Mouse (Mus musculus) embryonic facial prominence, embryonic 14.5 days (tissue): ENCODE data around the gene Sh3pxd2a. TPM values are rescaled to one million over a fixed set of nuclear protein-coding genes. Genes with fewer than 3 reads are reported as not detected.

ENCODE experiments used
- ATAC-seq: fragments of 200-750 bp; cut with Nextera tagmentation; 2 replicates; pipeline ENCODE4 v1.8.0; 2017; ENCODE audit warnings: low read depth, moderate number of reproducible peaks, moderate TSS enrichment
- DNase-seq: peaks from one replicate; pipeline ENCODE4 v3.0.0-alpha.2; 2015; ENCODE audit warnings: low spot score
- H3K27ac ChIP-seq: fragments of 300-500 bp; sonication (generic); replicated peaks from 2 replicates; pipeline ENCODE4 v1.5.1; 2014; ENCODE audit warnings: low read depth, mild to moderate bottlenecking, low read length, moderate library complexity
- H3K27me3 ChIP-seq: fragments of 300-500 bp; sonication (generic); replicated peaks from 2 replicates; pipeline ENCODE4 v1.6.1; 2014; ENCODE audit warnings: low read length; ENCODE audit not compliant: control insufficient read depth, insufficient read depth
- H3K36me3 ChIP-seq: fragments of 300-500 bp; sonication (generic); 2 replicates; pipeline ENCODE4 v1.6.1; 2014; ENCODE audit warnings: low read length, mixed read lengths; ENCODE audit not compliant: control insufficient read depth, insufficient read depth
- H3K4me1 ChIP-seq: fragments of 300-500 bp; sonication (generic); 2 replicates; pipeline ENCODE4 v1.6.1; 2014; ENCODE audit warnings: antibody characterized with exemption, low read length; ENCODE audit not compliant: control insufficient read depth, insufficient read depth
- H3K4me2 ChIP-seq: fragments of 300-500 bp; sonication (generic); 2 replicates; pipeline ENCODE4 v1.6.1; 2014; ENCODE audit warnings: low read depth, mild to moderate bottlenecking, low read length, moderate library complexity, mixed read lengths
- H3K4me3 ChIP-seq: fragments of 300-500 bp; sonication (generic); 2 replicates; pipeline ENCODE4 v1.5.1; 2014; ENCODE audit warnings: low read depth, mild to moderate bottlenecking, low read length
- H3K9ac ChIP-seq: fragments of 300-500 bp; sonication (generic); 2 replicates; pipeline ENCODE4 v1.6.1; 2014; ENCODE audit warnings: low read depth, mild to moderate bottlenecking, low read length, moderate library complexity, mixed read lengths
- H3K9me3 ChIP-seq: fragments of 300-500 bp; sonication (generic); 2 replicates; pipeline ENCODE4 v1.6.1; 2016; ENCODE audit warnings: low read length; ENCODE audit not compliant: control insufficient read depth
- WGBS: fragments of 180-500 bp; shearing (Covaris S2); extraction: QIAGEN DNeasy Blood & Tissue Kit; methylation state at CpG from one replicate; pipeline ENCODE4 v1.1.7; 2014; 5-methylcytosine and 5-hydroxymethylcytosine counted together
- polyA plus RNA-seq: library from polyadenylated mRNA; unstranded; fragments of >200 nt; fragmentation: Nextera tagmentation; extraction: Ambion mirVana; gene quantifications from 2 replicates; pipeline ENCODE4 v1.2.1, GENCODE M21; 2014

Sh3pxd2a gene
- 19.5 and 20.3 TPM in 2 replicates for polyA plus RNA-seq

DNA sequence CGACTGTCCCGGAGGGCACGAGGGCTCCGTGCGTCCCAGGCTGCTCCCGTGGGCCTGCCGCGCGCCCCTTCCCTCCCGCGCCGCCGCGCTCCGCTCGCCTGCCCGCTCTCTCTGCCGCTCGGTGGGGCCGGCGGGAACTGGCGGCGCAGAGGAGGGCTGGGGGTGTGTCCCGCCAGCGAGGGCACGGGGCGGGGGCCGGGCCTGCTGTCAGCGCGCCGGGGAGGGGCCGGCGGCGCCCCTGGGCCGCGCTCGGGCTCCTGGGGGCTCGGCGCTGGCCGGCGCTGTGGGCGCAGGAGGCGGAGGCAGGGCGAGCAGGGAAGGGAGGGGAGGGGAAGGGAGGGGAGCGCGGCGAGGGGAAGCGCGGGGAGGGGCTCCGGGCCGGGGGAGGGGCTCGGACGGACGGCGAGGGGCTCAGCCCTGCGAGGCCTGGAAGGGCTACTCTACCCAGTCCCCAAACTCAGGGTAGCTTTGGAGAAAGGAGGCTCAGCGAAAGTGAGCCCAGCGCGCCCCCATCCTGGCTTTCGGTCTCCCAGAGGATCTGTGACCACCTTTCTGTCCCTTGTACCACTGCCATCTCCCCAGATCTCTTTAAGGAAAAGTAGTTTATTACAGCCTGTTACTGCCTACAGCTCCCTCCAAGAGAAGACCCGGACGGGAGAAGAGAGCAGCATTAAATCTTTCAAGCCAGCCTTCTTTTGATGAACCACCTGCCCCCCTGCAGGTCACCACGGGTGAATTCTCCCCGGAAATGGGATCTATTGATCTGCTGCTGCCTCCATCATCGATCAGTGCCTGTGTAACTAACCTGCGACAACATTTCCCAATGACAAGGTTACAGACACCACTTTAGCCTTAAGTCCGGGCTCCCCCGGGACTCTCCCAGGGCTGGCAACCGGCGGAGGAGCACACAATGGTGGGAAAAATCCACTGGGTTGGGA lies at the start of gene Sh3pxd2a:
Gene Sh3pxd2a, minus strand, starts transcription at position 98 of the 938 bp plus-strand sequence.
- peak; percentile 93 for ATAC-seq
- Histone ChIP-seq H3K4me3 (peak within 1 kb of the TSS; percentile 81), H3K4me2 (peak within 1 kb of the TSS; percentile 77), H3K9ac (peak within 1 kb of the TSS; percentile 89), H3K36me3 (no peaks in the 10 kb centered on the region; the same call in 1 of the 2 replicates), H3K4me1 (peaks cover 16% of the 10 kb centered on the region; the same call in 1 of the 2 replicates), H3K27ac (peak within 1 kb of the TSS; percentile 88), H3K9me3 (no peaks in the 10 kb centered on the region), H3K27me3 (no peaks in the 10 kb centered on the region)
- peak; percentile 89 for DNase-seq
- WGBS: 2% methylated on average over 17 of the region's 70 CpGs

DNA sequence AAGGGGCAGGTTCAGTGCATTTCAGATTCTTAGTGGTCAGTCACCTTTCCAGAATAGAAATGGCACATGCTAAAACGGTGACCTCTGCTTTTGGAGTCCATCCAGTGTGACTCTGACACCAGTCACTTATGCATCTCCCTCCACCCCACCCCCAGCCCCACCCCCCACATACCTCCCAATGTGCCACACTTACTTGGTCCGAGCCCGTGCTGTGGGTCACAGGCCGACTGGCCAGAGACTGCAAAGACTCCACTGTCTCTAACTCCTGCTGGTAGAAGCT lies 49.4 kb upstream of the Sh3pxd2a start:
- WGBS: 79% methylated on average over 4 of the region's 4 CpGs

DNA sequence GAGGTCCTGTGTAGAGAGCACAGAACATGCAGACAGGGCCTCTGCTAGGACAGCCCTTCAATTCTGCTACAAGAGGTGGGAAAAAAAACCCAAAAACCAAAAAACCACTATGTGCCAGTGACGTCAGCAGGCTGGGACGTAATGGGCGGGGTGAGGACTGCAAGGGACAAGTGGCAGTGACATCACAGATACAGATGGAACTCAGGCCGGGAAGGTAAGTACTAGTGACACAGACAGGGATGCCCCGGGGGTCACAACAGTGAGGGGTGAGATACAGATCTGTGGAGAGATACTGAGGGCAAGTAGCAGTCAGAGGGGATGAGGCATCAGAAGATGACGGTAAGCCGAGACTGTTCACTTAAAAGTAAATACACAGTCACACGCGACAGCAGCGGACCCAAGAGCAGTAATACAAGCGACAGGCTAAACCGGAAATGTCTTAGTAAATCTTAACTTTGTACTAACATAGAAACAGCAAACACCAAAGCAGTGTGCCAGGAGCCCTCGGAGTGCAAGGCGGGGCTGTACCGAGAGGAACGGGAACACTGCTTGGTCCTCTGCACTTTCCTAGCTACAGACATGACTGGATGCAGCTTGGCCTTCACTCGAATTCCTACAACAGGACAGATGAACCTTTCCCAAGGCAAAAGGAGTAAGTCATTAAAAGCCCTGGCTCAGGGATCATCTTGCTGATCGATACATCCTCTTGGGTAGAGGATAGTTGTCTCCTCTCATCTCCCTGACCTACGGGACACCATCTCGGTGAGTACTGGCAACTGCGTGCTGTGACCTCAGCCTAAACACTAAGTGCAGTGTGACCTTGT lies 48.8 kb upstream of the Sh3pxd2a start:
- Histone ChIP-seq H3K27ac (no peak overlapping the region), H3K36me3 (peaks cover 57% of the 10 kb centered on the region), H3K4me3 (no peak overlapping the region), H3K27me3 (no peaks in the 10 kb centered on the region), H3K4me2 (no peak overlapping the region), H3K4me1 (peaks cover 15% of the 10 kb centered on the region; the same call in 1 of the 2 replicates), H3K9ac (no peak overlapping the region), H3K9me3 (no peaks in the 10 kb centered on the region)
- ATAC-seq: no peak
- WGBS: 76% methylated on average over 21 of the region's 21 CpGs
- no peak for DNase-seq

More for the DNA sequence above, 49.4 kb upstream of the Sh3pxd2a start:
- Histone ChIP-seq H3K9ac (no peak overlapping the region), H3K27ac (no peak overlapping the region), H3K27me3 (no peaks in the 10 kb centered on the region), H3K36me3 (peaks cover 58% of the 10 kb centered on the region), H3K4me2 (no peak overlapping the region), H3K9me3 (no peaks in the 10 kb centered on the region), H3K4me3 (no peak overlapping the region), H3K4me1 (peaks cover 15% of the 10 kb centered on the region; the same call in 1 of the 2 replicates)
- no peak for ATAC-seq
- DNase-seq: no peak

DNA sequence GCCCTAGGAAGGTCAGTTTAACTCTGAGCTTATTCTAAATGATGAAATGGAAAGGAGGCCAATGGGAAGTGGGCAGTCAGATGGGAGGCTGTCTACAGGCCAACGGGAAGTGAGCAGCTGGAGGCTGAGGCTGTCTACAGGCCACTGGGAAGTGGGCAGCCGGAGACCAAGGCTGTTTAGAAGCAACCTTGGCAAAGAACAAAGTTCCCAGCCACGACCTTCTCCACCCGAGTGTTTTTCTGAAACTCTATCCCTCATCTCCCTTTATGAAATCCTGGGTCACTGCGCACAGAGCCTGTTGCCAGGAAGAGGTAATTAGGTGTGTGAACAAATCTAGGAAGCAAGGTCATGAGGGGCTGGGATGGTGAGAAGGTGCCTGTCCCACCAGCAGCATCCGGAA lies 47.8 kb upstream of the Sh3pxd2a start:
- no peaks in the 10 kb centered on the region for H3K9me3 ChIP-seq
- H3K27me3 ChIP-seq: no peaks in the 10 kb centered on the region
- 0 out of 2 replicates have a peak overlapping the region, but pooled peaks have one; percentile 28 for H3K27ac ChIP-seq
- 40% methylated on average over 6 of the region's 6 CpGs for WGBS
- H3K4me2 ChIP-seq: no peak overlapping the region
- no peak for ATAC-seq
- no peak overlapping the region for H3K4me3 ChIP-seq
- no peak overlapping the region for H3K9ac ChIP-seq
- no peak for DNase-seq
- H3K36me3 ChIP-seq: peaks cover 61% of the 10 kb centered on the region
- peaks cover 15% of the 10 kb centered on the region; the same call in 1 of the 2 replicates for H3K4me1 ChIP-seq

DNA sequence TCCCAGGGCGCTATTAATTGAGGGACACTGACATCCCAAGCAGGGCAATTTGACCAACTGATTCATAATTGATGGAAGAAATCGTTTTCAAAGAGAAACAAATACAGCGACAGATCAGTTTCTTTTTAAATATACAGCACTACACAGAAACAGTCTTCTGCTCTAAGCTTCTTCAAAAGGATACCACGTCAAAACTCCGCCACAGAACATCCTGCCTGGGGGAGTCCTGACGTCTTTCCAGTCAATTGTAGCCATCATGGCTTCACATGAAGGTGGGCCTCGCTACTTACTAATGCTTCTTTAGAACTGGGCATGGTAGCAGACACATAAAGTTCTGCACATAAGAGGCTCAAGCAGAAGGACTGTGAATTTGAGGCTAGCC lies 47.1 kb upstream of the Sh3pxd2a start:
- H3K4me2 ChIP-seq: peak overlapping the region; percentile 11
- H3K9ac ChIP-seq: no peak overlapping the region
- H3K36me3 ChIP-seq: peaks cover 54% of the 10 kb centered on the region
- H3K4me3 ChIP-seq: no peak overlapping the region
- DNase-seq (no peak), ATAC-seq (no peak)
- H3K27ac ChIP-seq: peak overlapping the region; percentile 80
- 48% methylated on average over 7 of the region's 7 CpGs for WGBS
- H3K27me3 ChIP-seq: no peaks in the 10 kb centered on the region
- no peaks in the 10 kb centered on the region for H3K9me3 ChIP-seq
- H3K4me1 ChIP-seq: peaks cover 15% of the 10 kb centered on the region; the same call in 1 of the 2 replicates

DNA sequence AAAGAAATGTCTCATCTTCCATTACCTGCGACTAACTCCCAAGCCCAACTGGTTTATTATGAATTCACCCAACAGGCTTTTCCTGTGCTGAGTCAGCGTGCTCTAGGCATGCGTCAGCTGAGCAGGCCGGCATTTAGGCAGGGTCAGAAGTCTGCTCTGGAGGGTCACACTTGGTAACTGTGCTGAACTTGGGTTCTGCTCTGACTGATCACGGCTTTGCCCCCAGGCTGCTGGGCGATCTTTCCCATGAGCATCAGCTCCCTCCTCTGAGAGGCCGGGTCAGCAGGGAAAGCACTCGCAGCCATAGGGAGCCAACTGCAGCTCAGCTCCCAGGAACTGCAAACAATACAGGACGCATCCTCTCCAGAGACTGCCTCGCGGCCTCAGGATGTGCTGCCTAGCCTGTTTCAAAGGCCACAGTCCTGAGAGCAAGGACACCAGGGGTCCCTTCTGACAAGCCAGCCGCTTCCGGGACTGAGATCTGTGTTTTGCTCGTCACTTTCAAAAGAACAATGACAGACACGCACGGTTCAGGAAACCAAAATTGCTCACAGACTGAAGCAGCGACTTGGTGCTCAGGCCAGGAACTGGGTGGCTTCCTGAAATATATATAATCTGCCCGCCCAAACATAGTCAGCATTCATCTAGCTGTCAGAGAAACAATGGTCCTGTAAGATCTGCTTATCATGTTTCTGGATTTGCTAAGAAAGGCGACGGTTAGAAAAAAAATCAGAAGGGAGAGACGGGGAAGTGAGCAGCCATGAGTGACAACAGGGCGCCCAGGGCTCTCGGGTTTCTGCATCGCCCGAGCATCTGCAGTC lies 46.5 kb upstream of the Sh3pxd2a start:
- Histone ChIP-seq H3K4me3 (no peak overlapping the region), H3K36me3 (peaks cover 48% of the 10 kb centered on the region), H3K9me3 (no peaks in the 10 kb centered on the region), H3K4me1 (peaks cover 15% of the 10 kb centered on the region; the same call in 1 of the 2 replicates), H3K27ac (peak overlapping the region; percentile 80), H3K4me2 (peak overlapping the region; percentile 11), H3K27me3 (no peaks in the 10 kb centered on the region), H3K9ac (peak overlapping the region; percentile 28; the same call in 1 of the 2 replicates)
- peak; percentile 13 for ATAC-seq
- DNase-seq: peak; percentile 63
- WGBS: 22% methylated on average over 25 of the region's 25 CpGs

DNA sequence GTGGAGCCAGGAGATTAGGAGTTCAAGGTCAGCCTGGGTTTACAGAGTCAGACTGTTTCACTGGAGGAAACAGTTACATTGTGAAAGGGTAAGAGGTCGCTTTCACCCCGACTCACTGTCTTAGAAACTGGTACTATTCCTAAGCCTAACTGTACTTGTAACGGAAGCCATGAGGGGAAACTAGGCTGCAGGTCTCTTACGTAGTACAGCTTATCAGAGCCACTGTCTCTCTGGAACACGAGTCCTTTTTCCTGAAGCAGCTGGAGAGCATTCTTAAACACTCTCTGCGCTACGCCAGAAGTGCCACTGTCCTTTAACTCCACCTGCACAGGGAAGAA lies 45.9 kb upstream of the Sh3pxd2a start:
- Histone ChIP-seq H3K36me3 (peaks cover 48% of the 10 kb centered on the region), H3K4me3 (no peak overlapping the region), H3K27ac (peak overlapping the region; percentile 80), H3K4me2 (no peak overlapping the region), H3K4me1 (peaks cover 15% of the 10 kb centered on the region; the same call in 1 of the 2 replicates), H3K27me3 (no peaks in the 10 kb centered on the region), H3K9me3 (no peaks in the 10 kb centered on the region), H3K9ac (no peak overlapping the region)
- ATAC-seq (no peak), DNase-seq (no peak)
- 76% methylated on average over 7 of the region's 7 CpGs for WGBS

DNA sequence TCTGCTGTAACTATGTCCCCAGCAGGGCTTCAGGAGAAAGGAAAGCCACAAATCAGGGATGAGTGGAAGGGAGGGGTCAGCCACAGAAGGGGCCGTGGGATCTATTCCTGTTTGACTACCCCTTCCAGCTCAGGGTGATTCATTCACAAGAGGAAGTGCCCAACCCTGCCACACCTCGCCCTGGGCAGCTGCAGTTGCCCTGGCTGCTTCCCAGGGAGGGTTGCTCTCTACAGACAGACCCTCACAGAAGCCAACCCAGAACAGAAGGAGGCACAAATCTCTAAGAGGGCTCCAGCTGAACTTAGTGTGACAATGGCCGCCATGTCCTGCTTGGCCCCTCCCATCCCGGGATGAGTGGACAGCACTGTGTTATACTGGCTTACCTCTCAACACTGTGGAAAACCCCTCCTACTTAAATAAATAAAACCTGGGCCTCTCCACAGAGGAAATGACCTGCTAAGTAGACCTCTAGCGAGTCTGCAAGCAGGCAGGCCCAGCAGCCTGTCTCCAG lies 44.6 kb upstream of the Sh3pxd2a start:
- DNase-seq (no peak), ATAC-seq (no peak)
- Histone ChIP-seq H3K4me2 (no peak overlapping the region), H3K27me3 (no peaks in the 10 kb centered on the region), H3K9me3 (no peaks in the 10 kb centered on the region), H3K4me1 (peaks cover 15% of the 10 kb centered on the region; the same call in 1 of the 2 replicates), H3K9ac (0 out of 2 replicates have a peak overlapping the region, but pooled peaks have one; percentile 16), H3K4me3 (no peak overlapping the region), H3K27ac (peak overlapping the region; percentile 80), H3K36me3 (peaks cover 40% of the 10 kb centered on the region)
- WGBS: 66% methylated on average over 5 of the region's 5 CpGs
